Mouse (Mus musculus): ENCODE data around the gene Plxnb2.

DNA sequence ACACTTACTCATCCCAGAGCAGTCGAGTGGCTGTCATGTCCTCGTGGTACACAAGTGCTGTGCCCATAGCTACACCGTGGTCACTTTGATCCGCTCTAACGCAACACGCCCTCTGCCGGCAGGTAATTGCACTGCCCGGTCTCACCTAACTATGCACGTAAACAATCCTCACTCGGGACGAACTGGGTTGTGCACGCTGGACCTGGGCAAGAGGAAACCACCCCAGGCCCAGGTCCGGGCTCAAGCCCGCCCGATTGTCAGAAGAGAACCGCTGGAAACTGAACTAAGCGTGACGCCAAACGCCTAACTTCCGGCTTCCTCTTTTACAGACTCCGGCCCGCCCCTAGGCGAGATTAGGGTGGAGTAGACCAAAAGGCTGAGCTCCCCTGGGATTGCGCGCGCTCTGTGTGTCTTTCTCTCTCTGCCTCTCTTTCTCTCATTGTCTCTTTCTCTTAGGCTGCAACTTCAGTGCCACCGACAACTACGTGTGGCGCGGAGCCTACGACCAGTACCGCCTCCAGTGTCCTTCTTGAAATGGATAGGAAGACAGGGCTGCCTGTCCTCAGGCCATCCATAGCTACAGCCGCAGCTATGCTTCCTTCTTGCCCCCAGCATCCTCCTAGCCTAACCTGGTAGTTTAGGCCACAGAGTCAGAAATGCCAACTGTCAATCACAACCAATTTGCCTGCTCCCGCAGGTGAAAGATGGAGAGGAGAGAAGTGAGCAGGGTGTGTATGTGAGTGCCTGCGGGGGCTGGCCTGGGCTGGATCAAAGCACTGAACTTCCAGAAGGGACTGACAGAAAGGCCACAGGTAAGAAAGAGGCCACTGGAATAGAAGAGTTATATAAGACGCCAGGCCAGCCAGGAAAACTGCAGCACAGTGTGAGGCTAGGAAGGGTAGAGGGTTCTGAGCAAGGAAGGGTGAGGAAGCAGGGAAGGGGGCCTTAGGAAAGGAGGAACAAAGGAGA lies 51.9 kb downstream of the Plxnb2 start, which contains the start of gene Hdac10:
- TF ChIP-seq CTCF (IDR thresholded peaks at IDR 0.05; ENCODE audit: control insufficient read depth, insufficient read depth, insufficient replicate concordance, low read depth, low read length) (peak; percentile 94), POLR2A (IDR thresholded peaks at IDR 0.05; ENCODE audit: control insufficient read depth, low read depth, low read length) (no peak)

Data from testis, adult 2 months (tissue).